17 mouse cellular contexts compared by ENCODE assay signal in genomic region chr2:30360626-30361025, GRCm38 (mm10).
"Had no signal": no experiment of that assay in that cellular context is flagged by ENCODE, and none has a peak within 500 bp of the region (broad histone marks: within the 10 kb centered on the region; RNA-seq: fewer than 3 reads in every experiment).

No protein-coding gene starts in this region.

- H3K36me3 ChIP-seq: liver, embryonic 13.5 days; lung, embryonic 15.5 days; midbrain, embryonic 15.5 days; neural tube, embryonic 12.5 days; stomach, embryonic 15.5 days had no signal

- H3K27ac ChIP-seq: layer of hippocampus, adult 2 months; limb, embryonic 12.5 days; liver, embryonic 13.5 days; lung, embryonic 15.5 days; macrophage; midbrain, embryonic 15.5 days; neural tube, embryonic 12.5 days; stomach, embryonic 15.5 days had no signal

- H3K4me2 ChIP-seq: limb, embryonic 12.5 days; liver, embryonic 13.5 days; lung, embryonic 15.5 days; midbrain, embryonic 11.5 days; midbrain, embryonic 15.5 days; neural tube, embryonic 12.5 days; stomach, embryonic 15.5 days had no signal

- H3K27me3 ChIP-seq: limb, embryonic 12.5 days; liver, embryonic 13.5 days; lung, embryonic 15.5 days; megakaryocyte, embryonic 14.5 days; midbrain, embryonic 15.5 days; neural tube, embryonic 12.5 days; stomach, embryonic 15.5 days had no signal

- H3K9me3 ChIP-seq: limb, embryonic 12.5 days; lung, embryonic 15.5 days; megakaryocyte, embryonic 14.5 days; midbrain, embryonic 15.5 days; neural tube, embryonic 12.5 days; stomach, embryonic 15.5 days had no signal

- H3K9ac ChIP-seq: limb, embryonic 12.5 days; liver, embryonic 13.5 days; liver, postnatal 0 days; lung, embryonic 15.5 days; midbrain, embryonic 15.5 days; neural tube, embryonic 12.5 days; stomach, embryonic 15.5 days had no signal

- H3K4me3 ChIP-seq: layer of hippocampus, adult 2 months; limb, embryonic 12.5 days; liver, embryonic 13.5 days; lung, embryonic 15.5 days; megakaryocyte, embryonic 14.5 days; midbrain, embryonic 15.5 days; neural tube, embryonic 12.5 days; stomach, embryonic 15.5 days had no signal

- DNase-seq: liver; liver, embryonic 13.5 days; liver, postnatal 0 days; lung, postnatal 14 days; retina, postnatal 1 day; right cerebral cortex, postnatal 4 days; thymus, adult 2 months; thymus, postnatal 36 days had no signal

- ATAC-seq: liver, postnatal 0 days; midbrain, embryonic 15.5 days had no signal
